In genomic region chr3:83728223-83728622, GRCm38 (mm10) we compare ENCODE assay signal across 20 mouse cellular contexts.
"Had no signal": no experiment of that assay in that cellular context is flagged by ENCODE, and none has a peak within 500 bp of the region (broad histone marks: within the 10 kb centered on the region; RNA-seq: fewer than 3 reads in every experiment).

No protein-coding gene starts in this region.

- ATAC-seq: hindbrain, postnatal 0 days; inflammation-experienced regulatory T-cells, adult 6 months; liver, embryonic 12.5 days; midbrain, embryonic 13.5 days; midbrain, embryonic 16.5 days had no signal

- H3K36me3 ChIP-seq: liver, embryonic 12.5 days; liver, embryonic 15.5 days; midbrain, embryonic 10.5 days; midbrain, embryonic 13.5 days; neural tube, embryonic 13.5 days had no signal

- H3K9me3 ChIP-seq: liver, embryonic 12.5 days; liver, embryonic 15.5 days; midbrain, embryonic 10.5 days; midbrain, embryonic 13.5 days; neural tube, embryonic 13.5 days had no signal

- H3K27ac ChIP-seq: hindbrain, postnatal 0 days; kidney, postnatal 0 days; left cerebral cortex, adult 2 months; liver, embryonic 12.5 days; liver, embryonic 15.5 days; midbrain, embryonic 10.5 days; midbrain, embryonic 13.5 days; neural tube, embryonic 13.5 days had no signal

- H3K4me3 ChIP-seq: left cerebral cortex, adult 2 months; liver, embryonic 12.5 days; liver, embryonic 15.5 days; megakaryocyte, embryonic 14.5 days; midbrain, embryonic 10.5 days; midbrain, embryonic 13.5 days; myocyte; neural tube, embryonic 13.5 days had no signal

- H3K4me2 ChIP-seq: liver, embryonic 12.5 days; liver, embryonic 15.5 days; midbrain, embryonic 13.5 days; neural tube, embryonic 13.5 days had no signal

- H3K9ac ChIP-seq: liver, embryonic 12.5 days; liver, embryonic 15.5 days; midbrain, embryonic 13.5 days; neural tube, embryonic 13.5 days had no signal

- H3K27me3 ChIP-seq: liver, embryonic 12.5 days; liver, embryonic 15.5 days; midbrain, embryonic 13.5 days; neural tube, embryonic 13.5 days had no signal

- H3K4me1 ChIP-seq: liver, embryonic 12.5 days; liver, embryonic 15.5 days; midbrain, embryonic 13.5 days; neural tube, embryonic 13.5 days had no signal

- DNase-seq: kidney, adult 18-20 months; kidney, postnatal 36 days; layer of hippocampus, postnatal 36 days; lung, adult 18-20 months; retina, postnatal 1 day; right cerebral cortex, postnatal 25 days; spleen, adult 18-20 months; thymus, postnatal 25 days had no signal
